Mouse (Mus musculus) granulocyte monocyte progenitor cell, adult 5-6 weeks (primary cell): ENCODE results near the gene Gm10377. TPM values are rescaled to one million over a fixed set of nuclear protein-coding genes. Genes with fewer than 3 reads are reported as not detected.
"Not testable (repeated sequence)": the region's sequence is repeated elsewhere in the genome, so short reads cannot be mapped to it uniquely, and the experiment has no call there.

Experiments
- ATAC-seq: replicated peaks from 2 replicates; pipeline ENCODE4 v1.8.0; 2016; ENCODE audit warnings: mild to moderate bottlenecking, moderate TSS enrichment, inconsistent platforms; ENCODE audit not compliant: poor library complexity, severe bottlenecking
- total RNA-seq, 2 experiments: library from RNA; stranded (forward) in 1 of 2; stranded (reverse) in 1 of 2; fragments of 200-712, 200-1000 nt in 1 of 2; fragments of >200 nt in 1 of 2; fragmentation: Nextera tagmentation in 1 of 2; gene quantifications; 2 replicates each; pipeline ENCODE4 v1.2.3; 2014 to 2017

Gene Gm10377
- total RNA-seq (2014; fragmentation: Nextera tagmentation) (not detected in 2 replicates), total RNA-seq (2017) (not detected in 2 replicates)

DNA sequence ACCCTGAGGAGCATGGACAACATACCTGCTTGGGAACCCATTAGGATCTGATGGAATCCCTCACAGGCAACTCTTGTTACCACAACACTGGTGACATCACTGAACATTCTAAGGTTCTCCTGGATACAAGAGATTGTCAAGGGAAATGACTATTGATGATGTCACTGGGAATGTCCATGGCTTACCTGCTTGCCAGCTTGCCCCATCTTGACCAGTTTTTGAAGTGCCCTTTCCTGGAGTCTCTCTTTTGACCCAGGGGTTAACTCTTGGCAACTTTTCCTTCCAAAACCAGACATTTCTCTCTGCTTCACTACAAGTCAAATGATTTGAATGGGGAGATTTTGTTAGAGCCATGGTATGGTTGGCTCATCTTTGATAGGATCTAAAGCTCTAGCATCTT, at the start of gene Gm10377:
Gm10377 (minus strand) TSS at position 101 of the 400 bp plus-strand sequence.
- ATAC-seq = not testable (repeated sequence)

DNA sequence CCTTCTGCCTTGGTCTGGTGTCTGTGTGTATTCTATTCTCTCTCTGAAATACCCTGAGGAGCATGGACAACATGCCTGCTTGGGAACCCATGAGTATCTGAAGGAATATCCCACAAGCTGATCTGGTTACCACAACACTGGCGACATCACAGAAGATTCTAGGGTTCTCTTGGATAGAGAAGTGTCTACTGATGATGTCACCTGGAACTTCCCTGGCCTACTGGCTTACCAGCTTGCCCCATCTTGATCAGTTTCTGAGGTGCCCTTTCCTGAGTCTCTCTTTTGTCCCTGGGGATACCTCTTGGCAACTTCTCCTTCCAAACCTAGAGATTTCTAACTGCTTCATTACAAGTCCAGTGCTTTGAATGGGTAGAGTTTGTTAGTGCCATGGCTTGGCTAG, 29.1 kb downstream of the Gm10377 start, which contains the start of gene Gm3015:
Gm3015 (minus strand) TSS at position 101 of the 400 bp plus-strand sequence.
- not testable (repeated sequence) for ATAC-seq

Other genes starting within 250 kb of the Gm10377 start
- gene Gm17124, start 198.1 kb downstream of the Gm10377 start, total RNA-seq (2014; fragmentation: Nextera tagmentation) = not detected in 2 replicates
- not detected in 2 replicates for gene Gm17124, start 198.1 kb downstream of the Gm10377 start, total RNA-seq (2017)
- not detected in 2 replicates for gene Gm3633, start 156.1 kb downstream of the Gm10377 start, total RNA-seq (2014; fragmentation: Nextera tagmentation)
- not detected in 2 replicates for gene Gm3633, start 156.1 kb downstream of the Gm10377 start, total RNA-seq (2017)
- gene Gm10378, start 142.0 kb downstream of the Gm10377 start, total RNA-seq (2014; fragmentation: Nextera tagmentation) = not detected in 2 replicates
- gene Gm10378, start 142.0 kb downstream of the Gm10377 start, total RNA-seq (2017) = not detected in 2 replicates
- gene Gm3015, start 29.2 kb downstream of the Gm10377 start, total RNA-seq (2014; fragmentation: Nextera tagmentation) = not detected in 2 replicates
- not detected in 2 replicates for gene Gm3015, start 29.2 kb downstream of the Gm10377 start, total RNA-seq (2017)
- gene Gm21977, start 55.5 kb upstream of the Gm10377 start, total RNA-seq (2014; fragmentation: Nextera tagmentation) = not detected in 2 replicates
- not detected in 2 replicates for gene Gm21977, start 55.5 kb upstream of the Gm10377 start, total RNA-seq (2017)
- not detected in 2 replicates for gene Gm8082, start 195.6 kb upstream of the Gm10377 start, total RNA-seq (2014; fragmentation: Nextera tagmentation)
- gene Gm8082, start 195.6 kb upstream of the Gm10377 start, total RNA-seq (2017) = not detected in 2 replicates
- not detected in 2 replicates for gene Gm10376, start 217.6 kb upstream of the Gm10377 start, total RNA-seq (2014; fragmentation: Nextera tagmentation)
- not detected in 2 replicates for gene Gm10376, start 217.6 kb upstream of the Gm10377 start, total RNA-seq (2017)